Mouse (Mus musculus): ENCODE results near the gene Wnt10a. TPM values are rescaled to one million over a fixed set of nuclear protein-coding genes. Genes with fewer than 3 reads are reported as not detected.
"Not testable (repeated sequence)": the region's sequence is repeated elsewhere in the genome, so short reads cannot be mapped to it uniquely, and the experiment has no call there.

Wnt10a gene
- total RNA-seq, 2 experiments from 2014 or later: not detected

DNA sequence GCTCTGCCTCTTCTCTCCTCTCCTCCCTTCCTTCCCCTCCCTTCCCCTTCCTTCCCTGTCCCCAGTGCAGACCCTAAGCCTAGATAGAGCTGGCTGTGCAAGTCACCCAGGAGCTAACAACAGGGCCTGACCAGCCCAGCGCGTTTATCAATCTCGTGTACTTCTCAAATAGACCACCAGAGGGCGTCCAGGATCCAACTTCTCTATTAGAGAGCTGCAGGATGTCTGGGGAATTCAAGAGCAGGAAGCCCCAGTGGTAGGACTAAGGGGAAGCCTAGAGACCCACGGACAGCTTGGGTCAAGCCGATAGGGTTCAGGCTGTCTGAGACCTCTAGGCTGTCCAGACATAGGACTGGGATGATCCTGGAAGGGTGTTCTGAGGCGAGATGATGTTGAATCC is 3.5 kb upstream of the Wnt10a start:
- peak; percentile 73 to 89 for DNase-seq

DNA sequence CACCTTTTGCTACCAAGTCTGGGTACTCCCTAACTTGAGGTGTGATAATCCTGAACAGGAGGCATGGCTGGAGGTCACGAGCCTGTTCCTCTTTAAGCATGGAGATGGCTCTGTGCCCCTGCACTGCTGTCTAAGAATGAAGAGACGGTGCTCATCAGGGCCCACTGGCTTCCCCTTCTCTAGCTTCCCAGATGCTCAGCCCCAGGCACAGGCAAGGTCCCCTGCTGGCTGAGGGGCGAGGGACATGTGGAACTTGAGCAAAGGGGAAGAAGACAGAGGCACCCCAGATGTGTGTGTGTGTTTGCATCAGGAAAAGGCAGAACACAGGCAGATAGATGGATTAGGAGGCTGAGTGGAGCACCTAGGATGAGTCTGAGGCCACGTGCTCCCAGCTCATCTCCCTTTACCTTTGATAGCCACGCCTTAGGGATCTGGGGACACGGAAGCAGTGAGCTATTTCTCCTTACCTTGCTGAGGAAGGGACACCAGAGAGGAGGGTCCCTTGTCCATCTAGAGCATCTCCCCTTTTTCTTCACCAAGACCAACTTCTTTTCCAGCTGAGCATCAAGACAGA is 2.6 kb upstream of the Wnt10a start:
- no peak for DNase-seq

DNA sequence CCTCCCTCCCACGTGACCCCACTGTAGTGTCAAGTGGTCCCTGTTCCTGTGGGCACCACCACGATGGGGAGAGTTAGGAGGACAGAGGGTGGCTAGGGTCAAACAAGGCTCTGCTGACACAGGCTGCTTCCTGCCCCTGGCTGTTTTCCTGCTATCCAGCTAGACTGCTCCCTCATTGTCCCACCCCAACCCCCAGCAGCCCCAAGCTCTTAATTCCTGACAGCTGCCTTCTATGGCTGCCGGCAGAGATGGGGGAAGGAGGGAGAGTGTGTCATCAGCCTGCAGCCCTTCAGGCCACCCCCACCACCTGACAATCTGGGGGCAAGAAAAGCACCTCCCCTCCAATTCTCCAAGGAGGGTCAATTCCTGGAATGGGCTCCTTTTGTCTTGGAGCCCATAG is 1.2 kb upstream of the Wnt10a start:
- DNase-seq: no peak

DNA sequence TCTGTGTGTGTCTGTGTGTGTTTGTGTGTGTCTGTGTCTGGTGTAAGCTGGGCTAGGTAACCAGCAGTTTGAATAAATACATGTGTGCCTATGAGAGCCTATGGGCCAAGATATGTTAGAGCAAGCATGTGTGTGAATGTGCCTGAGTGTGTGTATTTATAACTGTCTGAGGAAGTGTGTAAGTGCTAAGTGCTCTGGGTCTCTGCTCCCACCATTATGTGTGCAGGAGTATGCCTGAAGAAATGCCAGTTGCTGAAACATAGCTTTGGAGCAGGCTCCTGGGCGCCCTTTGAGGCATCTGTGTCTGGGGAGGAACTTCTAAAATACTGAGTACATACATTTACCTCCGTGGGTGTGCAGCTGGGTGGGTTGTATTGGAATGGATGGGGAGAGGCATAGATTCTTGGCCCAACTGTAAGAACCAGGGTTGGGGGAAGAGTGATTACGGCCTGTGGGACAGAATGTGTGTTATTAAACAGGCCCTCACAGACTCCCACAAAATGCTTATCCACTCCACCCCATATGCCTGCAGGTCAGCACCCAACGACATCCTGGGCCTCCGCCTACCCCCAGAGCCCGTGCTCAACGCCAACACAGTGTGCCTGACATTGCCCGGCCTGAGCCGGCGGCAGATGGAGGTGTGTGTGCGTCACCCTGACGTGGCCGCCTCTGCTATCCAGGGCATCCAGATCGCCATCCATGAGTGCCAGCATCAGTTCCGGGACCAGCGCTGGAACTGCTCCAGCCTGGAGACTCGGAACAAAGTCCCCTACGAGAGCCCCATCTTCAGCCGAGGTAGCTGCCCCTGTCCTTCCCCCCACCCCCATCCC is 1.7 kb downstream of the Wnt10a start:
- no peak for DNase-seq

DNA sequence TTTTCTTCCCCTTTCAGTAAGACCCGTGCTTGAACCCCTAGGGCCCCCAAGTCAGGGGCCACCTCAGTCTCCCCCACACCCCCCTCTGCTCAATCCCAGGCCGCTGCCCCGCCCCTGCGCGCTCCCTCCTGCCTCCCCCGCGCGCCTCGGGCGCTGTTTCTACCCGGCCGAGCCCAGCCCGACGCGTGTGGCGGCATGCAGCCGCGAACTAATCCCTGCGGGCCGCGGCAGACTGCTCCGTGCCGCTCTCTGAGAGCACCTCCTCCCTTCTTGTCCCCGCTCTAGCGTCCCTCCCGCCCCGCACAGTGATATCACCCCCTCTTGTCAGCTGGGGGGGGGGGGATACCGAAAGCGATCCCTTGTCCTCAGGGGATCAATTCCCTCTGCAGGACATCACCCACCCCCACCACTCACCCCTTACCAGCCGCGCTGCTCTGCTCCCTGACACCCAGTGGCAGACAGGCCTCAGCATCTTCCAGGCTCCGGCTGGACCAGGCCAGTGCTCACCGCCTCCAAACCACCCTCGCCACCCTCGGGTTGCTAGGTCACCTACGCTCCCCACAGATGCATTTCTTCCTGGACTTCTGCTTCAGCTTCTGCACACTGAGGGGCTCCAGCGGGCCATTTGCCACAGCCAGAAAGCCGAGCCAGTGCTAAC is 3.3 kb downstream of the Wnt10a start:
- no peak for DNase-seq

DNA sequence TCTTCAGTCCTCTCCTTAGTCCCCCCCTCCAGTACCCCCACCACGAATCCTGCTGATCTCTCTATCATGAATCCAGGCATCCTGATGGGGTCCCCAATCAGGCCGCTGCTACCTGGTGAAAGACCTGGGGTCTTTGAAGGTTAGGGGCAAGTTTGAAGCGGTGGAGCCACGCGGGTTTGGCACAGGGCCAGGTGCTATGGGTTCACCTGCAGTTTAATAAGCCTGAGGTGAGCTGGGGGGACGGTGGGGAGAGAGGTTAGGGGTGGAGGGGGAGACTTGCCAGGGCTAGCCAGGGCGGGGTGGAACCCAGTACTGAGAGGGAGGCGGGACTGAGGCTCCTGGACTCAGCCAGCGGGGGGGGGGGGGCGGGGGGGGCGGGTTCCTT is 3.8 kb downstream of the Wnt10a start:
- DNase-seq: no peak

DNA sequence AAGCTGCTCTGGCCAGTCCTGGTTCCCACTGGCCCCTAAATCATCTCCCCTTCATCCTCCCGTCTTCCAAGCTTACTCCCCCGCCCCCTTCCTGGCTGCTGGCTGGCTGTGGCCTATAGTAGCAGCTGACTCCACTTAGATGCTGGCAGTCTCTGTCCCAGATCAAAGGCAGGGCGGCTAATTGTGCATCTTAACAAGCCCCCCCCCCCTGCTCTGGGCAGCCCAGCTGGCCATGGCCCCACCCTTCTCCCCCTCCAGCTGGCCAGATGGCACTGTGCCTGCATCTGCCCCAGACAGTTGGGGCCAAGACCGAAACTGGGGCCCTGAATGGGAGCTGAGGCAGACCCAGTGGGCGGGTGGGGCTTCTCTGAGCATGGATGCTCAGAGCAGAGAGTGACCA is 6.1 kb downstream of the Wnt10a start:
- DNase-seq: no peak

DNA sequence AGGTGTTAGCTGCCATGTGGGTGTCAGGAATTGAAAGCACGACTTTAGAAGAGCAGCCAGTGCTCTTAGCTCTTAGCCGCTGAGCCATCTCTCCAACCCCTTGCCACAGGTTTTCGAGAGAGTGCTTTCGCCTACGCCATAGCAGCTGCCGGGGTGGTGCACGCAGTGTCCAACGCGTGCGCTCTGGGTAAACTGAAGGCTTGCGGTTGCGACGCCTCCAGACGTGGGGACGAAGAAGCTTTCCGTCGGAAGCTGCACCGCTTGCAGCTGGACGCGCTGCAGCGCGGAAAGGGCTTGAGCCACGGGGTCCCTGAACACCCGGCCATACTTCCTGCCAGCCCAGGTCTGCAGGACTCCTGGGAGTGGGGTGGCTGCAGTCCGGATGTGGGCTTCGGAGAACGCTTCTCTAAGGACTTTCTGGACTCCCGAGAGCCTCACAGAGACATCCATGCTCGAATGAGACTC is 9.1 kb downstream of the Wnt10a start:
- DNase-seq: no peak

DNA sequence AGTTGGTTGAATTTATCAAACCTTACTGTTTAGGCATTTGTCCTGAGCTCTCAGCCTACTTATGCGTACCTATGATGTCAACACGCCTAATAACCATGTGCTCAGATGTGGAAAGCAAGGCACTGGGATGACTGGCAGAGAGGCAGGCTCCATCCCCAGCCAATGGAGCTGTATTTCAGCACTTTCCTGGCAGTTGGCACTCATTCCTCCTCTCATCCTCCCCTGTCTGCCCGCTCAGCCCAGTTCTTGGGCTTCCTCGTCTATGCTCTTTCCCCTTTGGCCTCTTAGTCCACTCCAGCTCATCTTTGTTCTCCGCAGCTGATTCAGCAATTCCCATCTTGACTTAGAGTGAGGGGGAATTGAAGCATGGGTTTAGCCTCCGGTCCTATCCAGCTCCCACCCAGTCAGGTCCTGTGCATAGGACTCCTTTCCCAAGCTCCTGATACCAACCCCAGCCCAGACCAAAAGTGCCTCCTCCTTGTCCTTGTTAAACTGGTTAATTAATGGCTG is 10.4 kb downstream of the Wnt10a start:
- no peak for DNase-seq

DNA sequence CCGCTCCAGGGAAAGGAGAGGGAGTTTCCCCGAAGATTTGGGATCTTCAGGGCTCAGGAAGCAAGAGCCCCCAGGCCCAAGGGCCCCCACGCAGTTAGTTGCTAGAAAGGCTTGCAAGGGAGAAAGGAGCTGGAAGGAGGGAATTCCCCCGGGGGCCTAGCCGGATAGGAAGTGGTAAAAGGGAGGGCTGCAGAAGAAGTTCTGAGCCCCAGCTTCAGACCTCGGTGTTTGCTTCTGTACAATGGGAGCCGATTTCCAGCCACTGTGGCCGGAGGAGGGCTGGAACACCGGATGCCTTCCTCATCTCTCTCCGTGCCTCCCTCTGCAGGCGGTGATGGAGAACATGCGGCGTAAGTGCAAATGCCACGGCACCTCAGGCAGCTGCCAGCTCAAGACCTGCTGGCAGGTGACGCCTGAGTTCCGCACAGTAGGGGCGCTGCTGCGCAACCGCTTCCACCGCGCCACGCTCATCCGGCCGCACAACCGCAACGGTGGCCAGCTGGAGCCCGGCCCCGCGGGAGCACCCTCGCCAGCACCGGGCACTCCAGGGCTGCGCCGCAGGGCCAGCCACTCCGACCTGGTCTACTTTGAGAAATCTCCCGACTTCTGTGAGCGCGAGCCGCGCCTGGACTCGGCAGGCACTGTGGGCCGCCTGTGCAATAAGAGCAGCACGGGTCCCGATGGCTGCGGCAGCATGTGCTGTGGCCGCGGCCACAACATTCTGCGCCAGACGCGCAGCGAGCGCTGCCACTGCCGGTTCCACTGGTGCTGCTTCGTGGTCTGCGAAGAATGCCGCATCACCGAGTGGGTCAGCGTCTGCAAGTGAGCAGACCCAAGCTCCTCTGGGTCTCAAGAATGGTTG is 11.7 kb downstream of the Wnt10a start:
- DNase-seq: peak; percentile 76 to 82

DNA sequence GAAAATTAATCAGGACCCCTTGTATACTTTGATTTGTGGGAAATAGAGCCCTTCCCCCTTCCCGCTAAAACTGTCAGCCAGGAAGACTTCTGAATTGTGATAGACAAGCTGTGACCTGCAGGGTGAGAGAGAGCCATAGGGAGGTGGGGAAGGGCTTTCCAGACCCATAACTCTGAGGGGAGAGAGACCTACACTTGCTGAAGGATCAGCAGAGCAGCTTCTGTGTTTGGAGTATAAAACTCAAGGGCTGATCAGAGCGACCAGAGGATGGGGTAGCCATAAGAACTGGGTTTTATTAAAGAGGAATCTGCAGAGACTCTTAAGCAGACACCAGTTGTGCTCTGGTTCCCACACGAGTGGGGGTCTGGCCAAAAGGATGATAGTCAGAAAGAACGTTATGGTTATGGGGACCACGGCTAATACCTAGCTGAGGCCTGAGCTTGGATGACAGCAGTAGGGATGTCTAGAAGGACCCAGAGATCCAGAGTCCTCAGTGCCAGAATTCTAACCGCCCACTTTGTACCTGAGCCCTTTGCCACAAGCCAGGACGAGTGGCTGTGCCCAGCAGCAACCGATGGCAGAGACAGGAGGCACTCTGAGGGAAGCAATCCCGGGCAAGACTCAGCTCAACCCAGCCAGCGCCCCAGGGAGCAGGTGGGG is 13.0 kb downstream of the Wnt10a start:
- no peak for DNase-seq

DNA sequence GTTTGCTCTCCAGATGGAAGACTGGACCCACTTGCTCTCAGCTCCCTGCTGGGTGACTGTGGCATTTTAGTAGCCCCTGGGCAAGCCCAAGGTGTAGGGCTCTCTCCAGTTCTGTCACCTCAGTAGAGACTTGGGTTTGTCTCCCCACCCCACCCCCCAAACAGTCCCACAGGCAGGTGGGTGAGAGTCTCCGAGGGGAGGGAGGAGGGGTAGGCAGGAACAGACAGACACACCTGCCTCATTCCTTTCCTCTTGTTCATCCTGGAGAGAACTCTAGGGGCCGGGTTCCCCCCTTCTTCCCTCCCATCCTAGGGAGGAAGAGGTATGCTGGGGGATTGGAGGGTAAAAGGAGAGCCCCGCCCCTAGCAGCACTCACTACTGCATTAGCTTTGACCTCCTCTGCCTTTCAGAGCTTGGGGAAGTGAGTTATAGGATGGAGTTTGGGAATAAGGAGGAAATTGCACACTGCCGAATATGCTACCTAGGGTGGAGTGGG is 14.1 kb downstream of the Wnt10a start:
- no peak for DNase-seq

DNA sequence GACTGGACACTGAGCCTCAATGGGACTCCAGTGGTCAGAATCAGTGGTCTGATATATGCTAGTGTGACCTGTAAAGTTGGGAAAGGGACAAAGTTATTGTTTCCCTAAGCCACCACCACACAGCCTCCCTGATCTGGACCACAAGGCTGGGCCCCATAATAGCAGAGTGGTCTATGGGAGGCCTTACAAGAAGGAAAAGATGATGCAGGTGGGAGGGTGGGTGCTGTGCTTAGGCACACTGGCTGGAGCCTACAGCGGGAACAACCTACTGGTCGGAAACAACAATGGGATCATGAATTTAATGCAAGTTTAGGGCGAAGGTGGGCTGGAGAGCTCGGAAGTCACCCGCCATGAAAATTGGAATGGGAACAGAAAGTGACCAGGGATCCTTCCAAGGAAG is 14.5 kb downstream of the Wnt10a start:
- DNase-seq: no peak

DNA sequence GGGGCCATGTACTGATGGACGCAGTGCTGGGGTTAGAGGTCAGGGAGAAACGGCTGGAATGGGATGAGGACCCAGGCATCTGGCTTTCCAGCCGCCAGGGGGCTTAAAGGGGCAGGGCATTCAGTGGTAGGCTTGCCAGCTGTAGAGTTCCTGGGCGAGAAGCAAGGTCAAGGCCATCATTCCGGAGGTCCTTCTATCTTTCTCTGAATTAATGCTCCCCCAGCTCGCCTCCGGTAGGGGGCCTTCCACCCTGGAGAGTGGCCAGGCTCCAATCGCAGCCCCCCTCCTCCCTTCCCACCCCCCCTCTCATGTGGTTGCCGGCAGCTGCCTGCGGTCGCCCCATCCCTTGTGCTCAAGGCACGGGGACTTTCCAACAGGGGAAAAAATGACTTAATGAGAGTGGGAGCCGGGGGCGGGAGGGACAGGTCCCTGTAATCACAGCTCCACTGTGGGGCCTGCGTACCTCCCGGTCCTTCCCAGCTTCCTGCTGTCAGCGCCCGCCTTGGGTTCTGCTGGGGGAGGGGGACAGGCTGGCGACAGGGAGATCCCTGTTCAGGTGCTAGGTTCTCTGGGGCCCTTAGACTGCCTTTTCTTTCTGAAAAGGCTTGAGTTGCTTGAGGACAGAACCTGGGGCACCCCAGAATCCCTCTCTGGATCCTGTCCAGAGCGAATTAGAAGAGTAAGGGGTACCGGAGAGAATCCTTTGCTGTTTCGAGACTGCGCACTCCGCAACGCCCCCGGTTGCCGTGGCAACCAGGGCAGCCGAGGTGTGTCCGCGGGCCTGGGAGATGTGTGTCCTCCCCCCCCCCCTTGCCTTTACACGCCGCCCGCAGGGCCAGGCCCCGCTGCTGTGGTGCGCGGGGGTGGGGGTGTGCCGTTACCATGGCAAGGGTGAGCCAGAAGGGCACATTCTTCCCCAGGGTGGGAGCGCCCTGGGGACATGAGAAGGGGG is 15.3 kb downstream of the Wnt10a start:
- no peak for DNase-seq

DNA sequence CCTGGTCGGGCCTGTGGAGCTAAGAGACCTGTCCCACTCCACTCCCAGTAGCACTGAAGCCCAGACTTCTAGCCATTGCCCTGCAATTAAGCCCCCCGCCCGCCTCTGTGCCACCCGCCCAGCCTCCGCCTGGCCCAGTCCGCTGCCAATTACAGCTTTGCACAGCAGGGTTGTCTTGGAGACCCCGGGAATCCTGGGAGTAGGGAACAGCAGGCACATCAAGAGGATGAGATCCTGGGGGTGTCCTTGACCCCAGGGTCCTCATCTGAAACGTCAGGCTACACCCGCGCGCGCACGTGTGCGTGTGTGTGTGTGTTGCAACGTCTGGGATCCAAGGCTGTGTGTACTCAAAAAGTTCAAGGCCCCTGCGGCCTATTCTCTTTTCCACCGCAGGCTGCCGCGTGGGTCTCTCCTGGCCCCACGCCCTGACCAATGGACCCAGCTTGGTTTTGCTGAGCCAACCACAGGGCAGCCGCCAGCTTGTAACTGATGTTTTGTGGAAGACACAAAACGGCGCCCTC is 16.3 kb downstream of the Wnt10a start:
- no peak for DNase-seq

DNA sequence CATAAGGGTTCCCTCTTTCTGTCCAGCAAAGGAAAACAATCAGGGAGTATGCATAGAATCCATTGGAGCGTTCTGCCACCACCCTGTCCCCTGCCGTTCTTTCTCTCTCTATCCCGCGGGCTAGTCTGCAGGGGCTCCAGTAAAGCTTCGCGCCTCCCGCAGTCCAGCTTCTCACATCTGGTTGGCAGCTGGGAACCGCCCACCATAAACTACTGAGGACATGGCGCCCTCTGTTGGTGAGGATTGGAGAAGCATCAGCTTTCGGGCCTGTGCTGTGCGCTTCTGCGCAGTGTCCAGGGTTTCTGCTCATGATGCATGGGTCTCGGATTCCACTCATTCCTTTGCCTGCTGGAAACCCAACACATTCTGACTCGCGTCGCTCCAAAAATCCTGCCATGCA is 16.8 kb downstream of the Wnt10a start:
- DNase-seq: peak; percentile 88 to 95

DNA sequence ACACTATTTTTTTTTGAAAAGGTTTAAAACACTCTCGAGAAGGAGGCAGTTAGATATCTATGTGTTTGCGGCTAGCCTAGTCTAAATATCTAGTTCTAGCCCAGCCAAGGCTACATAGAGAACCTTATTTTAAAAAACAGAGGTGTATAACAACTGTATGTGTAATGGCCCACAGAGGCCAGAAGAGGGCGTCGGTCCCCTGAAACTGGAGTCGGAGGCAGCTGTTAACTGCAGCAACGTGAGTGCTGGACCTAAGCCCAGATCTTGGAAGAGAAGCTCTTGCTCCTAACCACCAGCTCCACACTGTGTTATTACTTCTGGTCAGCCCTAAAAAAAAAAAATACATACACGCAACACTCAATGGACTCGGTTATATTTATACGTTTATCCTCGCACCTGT is 17.7 kb downstream of the Wnt10a start:
- no peak for DNase-seq

DNA sequence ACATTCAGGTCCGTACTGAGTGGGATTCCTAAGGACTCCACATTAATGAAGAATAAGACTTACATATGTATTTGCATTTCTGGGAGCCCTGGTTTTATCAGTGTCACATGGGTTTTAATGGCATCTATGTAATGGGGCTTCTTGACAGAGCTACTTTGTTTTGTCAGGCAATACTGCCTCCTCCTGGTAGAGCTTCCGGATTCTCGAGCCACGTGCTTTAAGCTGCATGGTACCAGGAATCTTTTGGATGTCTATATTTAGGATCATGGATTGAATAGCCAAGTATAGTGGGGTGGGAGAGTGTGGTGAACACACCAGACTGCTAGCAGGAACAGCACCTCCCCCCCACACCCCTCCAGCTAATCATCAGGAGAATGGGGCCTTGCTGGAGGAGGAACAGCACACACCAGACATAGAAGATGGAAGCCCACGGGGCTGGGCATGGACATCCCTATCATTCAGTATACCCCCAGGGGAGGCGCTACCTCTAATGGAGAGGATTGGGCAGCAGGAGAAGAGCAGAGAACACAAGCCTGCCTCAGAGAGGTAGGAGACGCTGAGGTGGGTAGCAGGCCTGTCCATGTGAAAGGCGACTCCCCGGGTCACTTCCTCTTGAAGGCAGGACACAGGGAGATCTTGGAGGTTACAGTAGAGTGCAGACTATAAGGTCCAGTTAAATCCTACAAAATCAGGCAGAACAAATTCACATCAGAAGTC is 23.8 kb downstream of the Wnt10a start:
- no peak for DNase-seq

DNA sequence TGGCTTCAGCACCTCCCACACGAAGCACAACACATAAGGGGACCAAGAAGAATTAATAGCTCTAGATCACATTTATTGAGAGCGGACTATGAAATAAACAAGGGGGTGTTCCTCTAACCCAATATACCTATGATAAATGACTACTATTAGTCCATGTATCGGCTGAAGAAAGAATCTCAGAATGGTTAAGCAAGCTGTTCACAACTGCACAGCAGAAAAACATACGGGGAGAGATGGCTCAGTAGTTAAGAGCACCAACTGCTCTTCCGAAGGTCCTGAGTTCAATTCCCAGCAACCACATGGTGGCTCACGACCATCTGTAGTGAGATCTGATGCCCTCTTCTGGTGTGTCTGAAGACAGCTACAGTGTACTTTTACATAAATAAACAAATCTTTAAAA is 24.6 kb downstream of the Wnt10a start:
- DNase-seq: not testable (repeated sequence)
